Mouse (Mus musculus): ENCODE results near the gene Rpf2. TPM values are rescaled to one million over a fixed set of nuclear protein-coding genes. Genes with fewer than 3 reads are reported as not detected.

Rpf2 gene
- total and polyA plus RNA-seq, 3 experiments: 92.8 to 122 TPM; not detected in 1

DNA sequence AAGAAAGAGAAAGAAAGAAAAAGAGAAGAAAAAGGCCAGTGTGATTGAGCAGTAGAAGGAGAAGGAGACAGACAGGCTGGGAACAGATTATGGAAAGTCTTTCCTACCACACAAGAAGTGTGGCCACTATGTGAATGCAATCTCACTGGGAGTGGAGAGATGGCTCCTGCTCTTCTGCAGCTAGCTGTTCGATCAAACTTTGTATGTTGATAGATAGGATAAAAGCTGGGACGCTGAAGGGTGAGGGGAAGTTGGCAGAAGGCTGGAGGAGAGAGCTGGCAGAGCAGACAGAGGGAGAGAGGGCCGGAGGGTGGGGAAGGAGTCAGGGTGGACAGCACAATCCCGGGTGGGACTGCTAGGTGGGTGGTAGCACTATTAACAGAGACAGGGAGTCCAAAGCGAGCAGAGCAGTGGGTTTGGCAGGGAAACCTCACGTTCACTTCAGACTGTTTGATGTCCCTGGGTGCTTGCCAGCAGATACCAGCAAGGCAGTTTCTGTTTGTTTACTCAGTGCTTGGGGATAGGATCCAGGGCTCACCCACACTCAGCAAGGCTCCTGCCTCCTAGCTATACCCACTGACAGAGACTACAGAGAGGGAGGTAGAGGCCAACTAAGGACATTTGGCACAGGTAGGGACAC is 69.4 kb downstream of the Rpf2 start:
- 0 out of 2 replicates have a peak, but pooled peaks have one; percentile 9 for TF ChIP-seq MXI1 (IDR thresholded peaks at IDR 0.05; ENCODE audit: low read depth, low read length)
- TF ChIP-seq ZKSCAN1 (IDR thresholded peaks at IDR 0.05; ENCODE audit: low read depth, low read length): no peak
- TF ChIP-seq USF2 (IDR thresholded peaks at IDR 0.05; ENCODE audit: borderline replicate concordance in 1 of 2, insufficient read depth in 1 of 2, low read depth in 1 of 2, low read length in 2 of 2): no peak
- no peak for TF ChIP-seq CTCF (IDR thresholded peaks at IDR 0.05 in 2 of 3, conservative IDR thresholded peaks at IDR 0.05 in 1 of 3; ENCODE audit: control insufficient read depth in 1 of 3, insufficient read depth in 1 of 3, low read depth in 2 of 3, low read length in 3 of 3, poor library complexity in 1 of 3, severe bottlenecking in 1 of 3)
- TF ChIP-seq TCF12 (IDR thresholded peaks at IDR 0.05; ENCODE audit: low read depth, low read length): 0 out of 2 replicates have a peak, but pooled peaks have one; percentile 13
- 0 out of 2 replicates have a peak, but pooled peaks have one; percentile 18 for TF ChIP-seq ETS1 (IDR thresholded peaks at IDR 0.05; ENCODE audit: low read depth, low read length)
- TF ChIP-seq USF1 (IDR thresholded peaks at IDR 0.05; ENCODE audit: low read depth, low read length): no peak
- 0 out of 2 replicates have a peak, but pooled peaks have one; percentile 6 for TF ChIP-seq HCFC1 (IDR thresholded peaks at IDR 0.05; ENCODE audit: low read depth, low read length)
- TF ChIP-seq MAFK (IDR thresholded peaks at IDR 0.05; ENCODE audit: borderline replicate concordance, low read depth, low read length): no peak
- TF ChIP-seq POLR2AphosphoS5 (IDR thresholded peaks at IDR 0.05; ENCODE audit: borderline replicate concordance, low read depth, low read length): no peak
- TF ChIP-seq SMC3 (IDR thresholded peaks at IDR 0.05; ENCODE audit: low read depth, low read length): 0 out of 2 replicates have a peak, but pooled peaks have one; percentile 9
- TF ChIP-seq E2F4 (IDR thresholded peaks at IDR 0.05; ENCODE audit: borderline replicate concordance, low read depth, low read length): no peak
- Histone ChIP-seq H3K36me3 (ENCODE audit: control insufficient read depth in 1 of 2, insufficient read depth in 2 of 2, low read length in 2 of 2) (peaks cover 0 to 4% of the 10 kb centered on the region in 2 experiments; a peak in 2 of 4 replicates), H3K4me3 (ENCODE audit: control insufficient read depth in 1 of 2, insufficient read depth in 1 of 2, low read depth in 2 of 2, low read length in 2 of 2) (peak overlapping the region; percentile 14 to 47), H3K9ac (ENCODE audit: control insufficient read depth, low read depth, low read length, poor library complexity, severe bottlenecking) (peak overlapping the region; percentile 20; the same call in 1 of the 2 replicates), H3K4me1 (ENCODE audit: control insufficient read depth in 1 of 2, insufficient read depth in 2 of 2, low read length in 2 of 2) (peaks cover 2 to 16% of the 10 kb centered on the region in 2 experiments; a peak in 3 of 4 replicates), H3K27me3 (ENCODE audit: control insufficient read depth in 1 of 2, insufficient read depth in 2 of 2, low read length in 2 of 2) (no peaks in the 10 kb centered on the region), H3K9me3 (replicated peaks; ENCODE audit: insufficient read depth, low read length) (no peaks in the 10 kb centered on the region), H3K27ac (ENCODE audit: control insufficient read depth, low read depth, low read length) (no peak overlapping the region), H3K79me2 (ENCODE audit: control insufficient read depth, insufficient read depth, low read length, poor library complexity) (no peaks in the 10 kb centered on the region)
- DNase-seq (ENCODE audit: low read depth, low spot score): peak; percentile 75

Other genes with a start within 250 kb of the Rpf2 start
- not detected in 2 replicates for gene Mfsd4b1, start 221.8 kb downstream of the Rpf2 start, total RNA-seq (2012; rRNA removed)
- not detected for gene Mfsd4b1, start 221.8 kb downstream of the Rpf2 start, polyA plus RNA-seq (2012; ENCODE audit: insufficient read depth in 1 of 2, insufficient read length in 2 of 2, low read depth in 1 of 2, low replicate concordance in 2 of 2, missing spikeins in 1 of 2)
- 13.2 TPM in 2 replicates for gene Slc16a10, start 104.8 kb downstream of the Rpf2 start, total RNA-seq (2012; rRNA removed)
- 10 to 100 TPM in 1 of 2 experiments, not detected in 1; 17.9 TPM for gene Slc16a10, start 104.8 kb downstream of the Rpf2 start, polyA plus RNA-seq (2012; ENCODE audit: insufficient read depth in 1 of 2, insufficient read length in 2 of 2, low read depth in 1 of 2, low replicate concordance in 2 of 2, missing spikeins in 1 of 2)
- 41.6 and 42.0 TPM in 2 replicates for gene Gtf3c6, start 11.1 kb upstream of the Rpf2 start, total RNA-seq (2012; rRNA removed)
- 10 to 100 TPM in 1 of 2 experiments, not detected in 1; 56.6 TPM for gene Gtf3c6, start 11.1 kb upstream of the Rpf2 start, polyA plus RNA-seq (2012; ENCODE audit: insufficient read depth in 1 of 2, insufficient read length in 2 of 2, low read depth in 1 of 2, low replicate concordance in 2 of 2, missing spikeins in 1 of 2)
- gene Amd1, start 55.1 kb upstream of the Rpf2 start, total RNA-seq (2012; rRNA removed): 84.7 and 102 TPM in 2 replicates
- gene Amd1, start 55.1 kb upstream of the Rpf2 start, polyA plus RNA-seq (2012; ENCODE audit: insufficient read depth in 1 of 2, insufficient read length in 2 of 2, low read depth in 1 of 2, low replicate concordance in 2 of 2, missing spikeins in 1 of 2): 10 to 100 TPM in 1 of 2 experiments, not detected in 1; 81.2 TPM
- 2.8 and 4.8 TPM in 2 replicates for gene Cdk19, start 92.5 kb upstream of the Rpf2 start, total RNA-seq (2012; rRNA removed)
- gene Cdk19, start 92.5 kb upstream of the Rpf2 start, polyA plus RNA-seq (2012; ENCODE audit: insufficient read depth in 1 of 2, insufficient read length in 2 of 2, low read depth in 1 of 2, low replicate concordance in 2 of 2, missing spikeins in 1 of 2): 1 to 10 TPM in 1 of 2 experiments, not detected in 1; 8.2 TPM

Measured in MEL (cell line).